Mouse (Mus musculus) T-helper 1 cell (primary cell): ENCODE data around the gene Plekhd1.

ENCODE experiments used
- in situ Hi-C: fragments of 300-600 bp; cut with MboI, MseI; formaldehyde crosslinking; loops from one replicate; pipeline ENCODE4 v1.15.1; 2025; ENCODE audit warnings: high pct_unique_total_duplicates

Gene Plekhd1

GRCm38 (mm10) chr12:80692269-80692972 lies at the start of gene Plekhd1:
Gene Plekhd1, plus strand, starts transcription at chr12:80692591.
- in situ Hi-C loops, result no loop called here

DNA sequence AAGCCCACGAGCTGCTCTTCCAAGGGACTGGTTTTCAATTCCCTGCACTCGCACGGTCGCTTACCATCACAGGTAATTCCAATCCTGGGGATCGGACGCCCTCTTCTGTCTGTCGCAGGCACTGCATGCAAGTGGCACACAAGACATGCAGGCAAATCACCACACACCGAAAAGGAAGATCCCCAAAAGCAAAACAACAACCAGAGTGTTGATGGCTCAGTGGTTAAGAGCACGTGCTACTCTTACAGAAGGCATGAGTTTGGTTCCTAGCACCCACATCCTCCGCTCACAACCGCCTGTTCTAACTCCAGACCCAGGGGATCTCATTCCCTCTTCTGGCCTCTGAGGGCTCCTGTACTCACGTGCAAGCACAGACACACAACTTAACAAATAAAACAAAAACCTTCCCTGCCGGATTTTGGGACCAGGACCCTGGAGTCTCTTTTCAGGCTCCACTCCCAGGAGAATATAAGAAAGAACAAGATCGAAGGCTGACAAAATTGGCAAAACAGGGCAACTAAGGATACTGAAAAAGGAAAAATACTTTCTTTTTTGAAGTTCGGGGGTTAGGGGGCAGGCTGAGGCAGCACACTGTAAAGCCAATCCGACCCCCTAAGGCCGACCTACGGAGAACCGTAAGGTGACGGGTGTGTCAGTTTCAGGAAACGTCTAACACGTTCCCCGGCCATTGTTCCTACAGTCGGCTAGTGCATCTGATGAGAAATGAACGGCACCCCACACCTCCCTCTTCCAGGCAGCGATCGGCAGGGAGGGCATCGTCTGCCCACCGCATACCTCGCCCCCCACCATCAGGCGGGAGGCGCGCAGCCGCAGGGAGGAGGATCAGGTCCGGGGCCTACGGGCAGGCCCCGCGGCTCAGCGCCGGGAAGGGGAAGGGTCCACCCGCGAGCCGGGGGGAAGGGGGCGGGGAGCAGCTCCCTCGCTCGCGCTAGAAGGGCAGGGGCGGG lies 49.4 kb upstream of the Plekhd1 start:
- in situ Hi-C loops, result loop anchor here (10.0 kb wide), 2 partner anchors 478 to 952 kb away; partner anchors contain the start of gene Med6

DNA sequence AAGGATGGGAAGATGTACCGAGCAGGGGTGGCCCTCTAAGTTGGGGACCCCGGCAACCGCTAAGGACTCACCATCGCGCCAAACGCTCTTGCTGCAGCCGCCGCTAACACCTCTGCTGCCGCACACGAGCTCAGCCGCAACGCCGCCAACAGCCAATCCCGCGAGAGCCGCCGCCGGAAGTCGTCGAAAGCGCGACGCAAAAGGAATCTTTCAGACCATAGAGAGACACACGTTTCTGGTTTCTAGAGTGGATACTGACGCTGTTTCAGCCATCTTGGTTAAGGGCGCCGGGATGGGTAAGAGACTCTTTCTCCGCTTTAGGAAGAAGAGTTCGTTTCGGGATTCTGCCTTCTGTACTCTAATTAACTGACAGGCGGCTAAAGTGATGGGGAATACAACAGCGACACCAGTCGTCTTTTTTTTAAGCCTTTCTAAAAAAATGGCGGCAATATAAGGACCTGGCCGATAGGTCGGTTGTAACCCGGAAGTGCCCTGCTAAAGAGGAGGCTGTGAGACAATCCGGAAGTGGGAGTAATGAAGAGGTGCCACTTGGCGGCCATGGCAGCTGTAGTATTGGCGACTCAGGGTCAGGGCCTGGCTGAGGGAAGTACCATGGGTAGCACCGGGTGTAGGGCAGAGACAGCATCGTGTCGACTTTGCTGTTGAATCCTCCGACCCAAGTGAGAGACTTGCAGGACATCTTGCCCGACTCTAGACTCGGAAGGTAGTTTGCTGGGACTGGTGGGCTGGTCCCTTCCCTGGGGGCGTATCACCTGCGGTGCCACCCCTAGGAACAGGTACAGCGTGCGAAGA lies 48.5 kb upstream of the Plekhd1 start, which contains the start of the genes Slc39a9 and Erh:
Gene Slc39a9 (plus strand): TSS at position 191 of the 813 bp plus-strand sequence.
Gene Erh (minus strand): TSS at position 649 of the 813 bp plus-strand sequence.
- in situ Hi-C loops, result loop anchor here (10.0 kb wide), 2 partner anchors 479 to 951 kb away; partner anchors contain the start of gene Med6

- in situ Hi-C loops, result loop anchor here (10.0 kb wide), 2 partner anchors 480 to 950 kb away; partner anchors contain the start of gene Med6
Observed at GRCm38 (mm10) chr12:80644506-80644868, 47.9 kb upstream of the Plekhd1 start.

- in situ Hi-C loops, result loop anchor here (10.0 kb wide), 2 partner anchors 482 to 948 kb away; partner anchors contain the start of gene Med6
Observed at GRCm38 (mm10) chr12:80646377-80646776, 46.0 kb upstream of the Plekhd1 start.

- in situ Hi-C loops, result no loop called here
Observed at GRCm38 (mm10) chr12:80653951-80654658, 38.3 kb upstream of the Plekhd1 start.

- in situ Hi-C loops, result no loop called here
Observed at GRCm38 (mm10) chr12:80654659-80655025, 37.7 kb upstream of the Plekhd1 start.

DNA sequence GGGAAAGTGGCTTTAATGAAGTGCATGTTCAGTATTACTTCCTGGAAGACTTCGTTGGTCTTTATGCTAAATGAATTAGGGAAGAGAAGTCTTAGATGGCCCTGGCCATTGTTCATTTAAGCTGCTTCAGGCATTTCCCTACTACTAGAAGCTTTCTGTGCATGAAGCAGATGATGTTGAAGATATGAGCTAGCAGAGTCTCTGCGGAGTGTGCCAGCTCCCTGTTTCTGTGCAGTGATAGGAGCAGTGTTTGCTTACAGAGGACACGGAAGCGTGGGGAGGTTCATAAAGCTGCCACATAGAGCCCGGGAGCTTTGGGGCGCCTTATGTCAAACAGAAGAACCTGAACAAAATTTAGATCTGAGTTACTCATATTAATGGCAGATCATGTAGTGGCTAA lies 33.7 kb upstream of the Plekhd1 start:
- in situ Hi-C loops, result no loop called here

- in situ Hi-C loops, result no loop called here
Observed at GRCm38 (mm10) chr12:80662322-80662721, 30.1 kb upstream of the Plekhd1 start.

DNA sequence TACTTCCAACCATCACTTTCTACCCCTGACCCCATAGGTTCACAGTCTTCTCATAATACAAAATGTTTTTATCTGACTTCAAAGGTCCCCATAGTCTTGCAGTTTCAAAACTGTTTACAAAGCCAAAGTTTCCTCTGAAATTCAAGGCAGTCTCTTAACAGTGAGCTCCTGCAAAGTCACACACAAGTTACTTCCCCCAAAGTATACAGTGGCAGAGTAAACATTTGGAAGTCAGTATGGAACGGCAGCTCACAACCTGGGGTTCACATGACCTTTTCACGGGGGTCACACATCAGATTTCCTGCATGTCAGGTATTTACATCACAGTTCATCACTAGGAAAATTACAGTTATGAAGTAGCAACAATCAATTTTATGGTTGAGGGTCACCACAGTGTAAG lies 28.5 kb upstream of the Plekhd1 start:
- in situ Hi-C loops, result no loop called here

DNA sequence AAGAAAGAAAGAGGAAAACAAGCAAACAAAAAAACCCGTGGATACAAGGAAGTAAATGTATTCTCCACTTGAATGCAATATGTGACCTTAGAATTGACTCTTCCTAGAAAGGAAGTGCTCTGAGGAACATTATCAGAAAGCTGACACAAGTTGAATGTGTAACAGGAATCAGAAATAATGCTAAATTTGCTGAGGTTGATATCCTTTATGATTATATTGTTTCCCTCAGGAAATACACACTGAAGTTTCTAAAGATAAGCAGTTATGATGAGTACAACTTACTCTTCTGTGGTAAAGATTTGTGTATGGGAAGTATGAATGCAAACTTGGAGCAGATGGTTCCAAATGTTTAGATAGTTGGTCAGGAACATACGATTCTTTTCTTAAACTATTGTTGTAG lies 24.0 kb upstream of the Plekhd1 start:
- in situ Hi-C loops, result no loop called here

GRCm38 (mm10) chr12:80673170-80673569 lies 19.2 kb upstream of the Plekhd1 start:
- in situ Hi-C loops, result no loop called here

DNA sequence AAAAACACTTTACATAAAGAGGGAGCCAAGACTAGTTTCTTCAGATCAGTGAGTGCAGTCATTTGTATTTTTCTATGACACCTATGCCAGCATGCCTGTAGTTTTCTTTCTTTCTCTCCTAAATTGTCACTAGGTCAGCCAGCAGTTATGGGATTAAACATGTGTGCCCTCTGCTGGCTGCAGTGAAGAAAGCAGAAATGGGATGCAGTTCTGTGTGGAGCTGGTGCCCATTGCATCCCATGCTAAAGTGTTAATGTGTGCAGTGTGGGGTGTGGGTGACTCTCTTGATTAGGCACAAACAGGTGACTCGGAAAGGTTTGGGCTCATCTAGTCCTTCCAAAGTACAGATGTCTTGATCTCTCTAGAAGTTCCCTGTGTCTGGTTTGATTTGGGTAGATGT lies 11.1 kb upstream of the Plekhd1 start:
- in situ Hi-C loops, result no loop called here

- in situ Hi-C loops, result no loop called here
Observed at GRCm38 (mm10) chr12:80683554-80683953, 8.8 kb upstream of the Plekhd1 start.

DNA sequence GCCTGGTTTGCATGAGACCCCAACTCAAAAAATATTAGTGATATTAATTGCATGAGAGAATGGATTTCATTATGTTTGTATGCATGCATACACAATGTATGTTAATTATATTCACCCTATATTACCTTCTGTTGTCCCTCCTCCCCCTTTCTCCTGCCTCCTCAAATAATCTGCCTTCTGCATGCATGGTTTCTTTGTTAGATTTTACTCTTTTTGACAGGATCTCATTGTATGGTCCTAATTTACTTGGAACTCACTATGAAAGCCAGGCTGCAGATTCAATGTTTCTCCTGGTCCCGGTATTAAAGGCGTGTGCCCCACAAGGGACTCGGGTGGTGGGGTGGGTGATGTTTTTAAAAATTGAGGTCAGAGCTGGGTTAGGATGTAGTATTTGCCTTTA lies 8.1 kb upstream of the Plekhd1 start:
- in situ Hi-C loops, result no loop called here

GRCm38 (mm10) chr12:80687788-80688211 lies 4.6 kb upstream of the Plekhd1 start:
- in situ Hi-C loops, result no loop called here

GRCm38 (mm10) chr12:80689696-80690095 lies 2.7 kb upstream of the Plekhd1 start:
- in situ Hi-C loops, result no loop called here

DNA sequence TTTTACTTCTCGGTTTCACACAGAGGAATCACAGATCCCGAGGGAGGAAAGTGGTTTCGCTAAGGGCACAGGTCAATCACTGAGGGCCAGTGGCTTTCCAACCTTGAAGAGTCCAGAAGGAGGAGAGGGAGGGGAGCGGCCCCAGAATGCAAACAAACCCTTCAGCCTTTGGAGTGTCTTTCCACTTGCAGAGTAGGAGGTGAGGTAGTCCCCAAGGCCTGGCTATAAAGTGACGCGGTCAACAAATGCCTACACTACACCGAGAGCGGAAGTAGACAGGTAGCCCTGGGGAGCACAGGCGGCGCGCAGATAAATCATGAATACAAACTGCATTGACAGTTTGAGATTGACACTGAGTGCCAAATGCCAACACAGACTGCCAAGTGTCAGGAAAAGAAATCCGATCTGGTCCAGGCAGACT lies 710 bp upstream of the Plekhd1 start:
- in situ Hi-C loops, result no loop called here

GRCm38 (mm10) chr12:80693700-80694099 lies 1.3 kb downstream of the Plekhd1 start:
- in situ Hi-C loops, result no loop called here

DNA sequence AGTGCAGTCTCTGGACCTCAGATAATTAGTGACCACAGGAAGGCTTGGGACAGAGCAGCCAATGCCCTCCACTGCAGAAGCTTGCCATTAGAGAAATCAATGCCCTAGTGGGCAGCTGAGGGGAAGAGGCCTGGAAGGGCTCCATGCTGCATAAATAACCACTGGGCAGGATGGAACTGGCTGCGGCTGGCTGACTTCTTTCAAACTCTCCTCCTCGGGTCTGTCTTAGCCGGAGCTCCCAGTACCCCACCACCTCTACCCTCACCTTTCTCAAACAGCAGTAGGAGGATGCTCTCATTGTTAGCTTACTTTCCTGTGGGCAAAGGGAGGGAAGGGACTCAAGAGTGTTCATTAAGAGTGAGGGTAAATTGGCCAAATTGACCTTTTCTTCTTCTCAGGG lies 2.6 kb downstream of the Plekhd1 start:
- in situ Hi-C loops, result no loop called here
